Mouse (Mus musculus): Measurements from ENCODE around the gene Gm45140. TPM values are rescaled to one million over a fixed set of nuclear protein-coding genes. Genes with fewer than 3 reads are reported as not detected.

Gm45140 gene
- total and polyA plus RNA-seq, 3 experiments, result 4.3 to 25.7 (median 13.0) TPM

DNA sequence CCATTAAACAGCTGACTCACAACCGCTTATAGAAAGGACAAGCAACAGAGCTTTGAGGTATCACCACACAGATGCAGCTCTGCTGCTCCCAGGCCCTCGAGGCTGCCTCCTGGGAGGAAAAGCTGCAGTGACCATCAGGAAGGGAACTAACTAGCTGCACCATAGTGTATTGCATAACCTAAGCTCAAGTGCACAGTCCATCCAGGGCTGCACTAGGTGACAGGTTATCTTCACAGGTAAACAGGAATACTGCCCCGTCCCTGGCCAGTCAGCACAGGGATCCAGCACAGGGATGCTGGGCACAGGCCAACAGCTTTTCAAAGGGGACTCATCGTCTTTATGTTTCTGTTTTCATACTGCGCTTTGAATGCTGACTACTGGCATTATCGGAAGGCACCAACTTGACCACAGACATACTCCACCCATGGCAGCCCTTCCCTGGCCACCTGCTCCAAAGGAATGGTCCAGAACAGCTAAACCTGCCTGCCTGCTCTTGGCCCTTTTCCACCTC lies 25.9 kb downstream of the Gm45140 start:
- no peak for DNase-seq (ENCODE audit: extremely low read depth)
- peaks cover 17 to 63% of the 10 kb centered on the region in 2 experiments for H3K4me1 ChIP-seq (ENCODE audit: control insufficient read depth in 1 of 2, insufficient read depth in 2 of 2)
- H3K9ac ChIP-seq (ENCODE audit: insufficient read depth, low read depth), result peak overlapping the region; percentile 87
- peak overlapping the region; percentile 85 for H3K4me2 ChIP-seq (ENCODE audit: insufficient read depth, low read depth, poor library complexity, severe bottlenecking)
- TF ChIP-seq MEF2A (IDR thresholded peaks at IDR 0.05; ENCODE audit: borderline replicate concordance, low read depth, low read length), result no peak
- TF ChIP-seq MAZ (IDR thresholded peaks at IDR 0.05; ENCODE audit: low read depth, low read length), result no peak
- no peak for TF ChIP-seq CTCF (conservative IDR thresholded peaks at IDR 0.05 in 1 of 2, IDR thresholded peaks at IDR 0.05 in 1 of 2; ENCODE audit: low read depth in 2 of 2, low read length in 2 of 2)
- no peak for TF ChIP-seq USF2 (conservative IDR thresholded peaks at IDR 0.05; ENCODE audit: low read depth, low read length)
- TF ChIP-seq NRF1 (IDR thresholded peaks at IDR 0.05; ENCODE audit: low read depth, low read length), result no peak
- no peak for TF ChIP-seq ZMIZ1 (IDR thresholded peaks at IDR 0.05; ENCODE audit: low read depth, low read length)
- no peak for TF ChIP-seq KAT2A (IDR thresholded peaks at IDR 0.05; ENCODE audit: insufficient replicate concordance, low read length)
- TF ChIP-seq ZNF384 (IDR thresholded peaks at IDR 0.05; ENCODE audit: low read depth, low read length), result no peak
- no peak for TF ChIP-seq ZKSCAN1 (IDR thresholded peaks at IDR 0.05; ENCODE audit: borderline replicate concordance, low read depth, low read length)
- TF ChIP-seq RCOR1 (conservative IDR thresholded peaks at IDR 0.05; ENCODE audit: low read depth, low read length), result no peak
- no peak for TF ChIP-seq PAX5 (IDR thresholded peaks at IDR 0.05; ENCODE audit: low read length)
- no peak for TF ChIP-seq MXI1 (IDR thresholded peaks at IDR 0.05; ENCODE audit: low read depth, low read length)
- TF ChIP-seq POLR2A (IDR thresholded peaks at IDR 0.05; ENCODE audit: low read depth, low read length), result no peak
- no peak for TF ChIP-seq SIN3A (IDR thresholded peaks at IDR 0.05; ENCODE audit: low read length)
- TF ChIP-seq MAX (IDR thresholded peaks at IDR 0.05; ENCODE audit: low read length), result no peak
- no peak for TF ChIP-seq MAFK (IDR thresholded peaks at IDR 0.05; ENCODE audit: insufficient replicate concordance, low read length)
- TF ChIP-seq NELFE (IDR thresholded peaks at IDR 0.05; ENCODE audit: low read depth, low read length), result no peak
- no peak for TF ChIP-seq RAD21 (IDR thresholded peaks at IDR 0.05; ENCODE audit: low read depth, low read length)
- no peak for TF ChIP-seq IRF4 (IDR thresholded peaks at IDR 0.05; ENCODE audit: low read depth, low read length)
- TF ChIP-seq EP300 (IDR thresholded peaks at IDR 0.05; ENCODE audit: low read length), result no peak
- in situ Hi-C loops (cut with MboI; ENCODE audit: low pct_ligation_motif_present, low pct_unique_long_range_greater_than_20kb, low sequenced_read_pairs) (no loop called here), dilution Hi-C loops (cut with MboI; ENCODE audit: extremely low pct_ligation_motif_present, extremely low pct_unique_long_range_greater_than_20kb, low sequenced_read_pairs) (no loop called here)
- H3K36me3 ChIP-seq (replicated peaks in 1 of 2; ENCODE audit: control insufficient read depth in 1 of 2, insufficient read depth in 1 of 2, low read length in 1 of 2), result peaks cover 7 to 37% of the 10 kb centered on the region in 2 experiments
- H3K9me3 ChIP-seq (replicated peaks; ENCODE audit: low read length), result no peaks in the 10 kb centered on the region
- H3K27me3 ChIP-seq (replicated peaks), result no peaks in the 10 kb centered on the region
- peak overlapping the region; percentile 94 for H3K27ac ChIP-seq (ENCODE audit: insufficient read depth, low read depth)
- peaks cover 35% of the 10 kb centered on the region for H3K79me2 ChIP-seq (replicated peaks; ENCODE audit: control insufficient read depth, extremely low read depth, insufficient read depth, poor library complexity, severe bottlenecking)
- peak overlapping the region; percentile 75 to 94 (median 78) for H3K4me3 ChIP-seq (replicated peaks in 1 of 3; ENCODE audit: low read depth in 2 of 3, low read length in 2 of 3, poor library complexity in 1 of 3)

DNA sequence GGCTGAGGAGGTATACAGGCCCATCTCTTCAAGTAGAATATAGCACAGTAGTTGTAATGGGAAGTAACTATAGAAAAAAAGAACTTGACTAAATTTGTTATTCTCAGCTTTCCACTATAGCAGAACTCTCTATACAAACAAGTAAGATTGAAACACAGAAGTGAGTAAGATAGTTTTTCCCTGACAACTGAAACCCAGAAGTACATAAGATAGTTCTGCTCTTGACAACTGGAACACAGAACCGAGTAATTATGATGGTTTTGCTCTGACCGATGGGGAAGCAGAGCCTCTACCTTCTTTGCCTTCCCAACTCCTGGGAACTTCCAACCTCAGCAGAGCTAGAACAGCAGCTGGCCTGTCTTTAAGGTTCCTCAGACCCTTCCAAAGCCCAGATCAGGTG lies 26.5 kb downstream of the Gm45140 start:
- Histone ChIP-seq H3K4me2 (ENCODE audit: insufficient read depth, low read depth, poor library complexity, severe bottlenecking) (peak overlapping the region; percentile 85), H3K4me1 (ENCODE audit: control insufficient read depth in 1 of 2, insufficient read depth in 2 of 2) (peaks cover 17 to 67% of the 10 kb centered on the region in 2 experiments), H3K36me3 (replicated peaks in 1 of 2; ENCODE audit: control insufficient read depth in 1 of 2, insufficient read depth in 1 of 2, low read length in 1 of 2) (peaks cover 8 to 39% of the 10 kb centered on the region in 2 experiments), H3K9ac (ENCODE audit: insufficient read depth, low read depth) (peak overlapping the region; percentile 87), H3K9me3 (replicated peaks; ENCODE audit: low read length) (no peaks in the 10 kb centered on the region), H3K27ac (ENCODE audit: insufficient read depth, low read depth) (peak overlapping the region; percentile 94), H3K4me3 (replicated peaks in 1 of 3; ENCODE audit: low read depth in 2 of 3, low read length in 2 of 3, poor library complexity in 1 of 3) (peak overlapping the region; percentile 75 to 94 (median 78)), H3K27me3 (replicated peaks) (no peaks in the 10 kb centered on the region), H3K79me2 (replicated peaks; ENCODE audit: control insufficient read depth, extremely low read depth, insufficient read depth, poor library complexity, severe bottlenecking) (peaks cover 37% of the 10 kb centered on the region)
- DNase-seq (ENCODE audit: extremely low read depth), result peak; percentile 66
- in situ Hi-C loops (cut with MboI; ENCODE audit: low pct_ligation_motif_present, low pct_unique_long_range_greater_than_20kb, low sequenced_read_pairs) (no loop called here), dilution Hi-C loops (cut with MboI; ENCODE audit: extremely low pct_ligation_motif_present, extremely low pct_unique_long_range_greater_than_20kb, low sequenced_read_pairs) (no loop called here)
- TF ChIP-seq RCOR1 (conservative IDR thresholded peaks at IDR 0.05; ENCODE audit: low read depth, low read length) (peak; percentile 53; the same call in 1 of the 2 replicates), E2F4 (IDR thresholded peaks at IDR 0.05; ENCODE audit: insufficient replicate concordance, low read depth, low read length) (0 out of 2 replicates have a peak, but pooled peaks have one; percentile 50), JUN (IDR thresholded peaks at IDR 0.05; ENCODE audit: insufficient read depth, low read depth, low read length) (peak; percentile 87), RAD21 (IDR thresholded peaks at IDR 0.05; ENCODE audit: low read depth, low read length) (no peak), ZC3H11A (IDR thresholded peaks at IDR 0.05; ENCODE audit: low read depth, low read length) (no peak), BHLHE40 (IDR thresholded peaks at IDR 0.05; ENCODE audit: low read depth, low read length) (peak; percentile 22; the same call in 1 of the 2 replicates), ZNF384 (IDR thresholded peaks at IDR 0.05; ENCODE audit: low read depth, low read length) (peak; percentile 80), CHD2 (IDR thresholded peaks at IDR 0.05; ENCODE audit: low read length) (peak; percentile 60; the same call in 1 of the 2 replicates), CTCF (conservative IDR thresholded peaks at IDR 0.05 in 1 of 2, IDR thresholded peaks at IDR 0.05 in 1 of 2; ENCODE audit: low read depth in 2 of 2, low read length in 2 of 2) (no peak), SMC3 (IDR thresholded peaks at IDR 0.05; ENCODE audit: low read depth, low read length) (no peak), CHD1 (IDR thresholded peaks at IDR 0.05; ENCODE audit: low read depth, low read length) (no peak), ELF1 (IDR thresholded peaks at IDR 0.05; ENCODE audit: low read depth, low read length) (no peak), EP300 (IDR thresholded peaks at IDR 0.05; ENCODE audit: low read length) (peak; percentile 94), PAX5 (IDR thresholded peaks at IDR 0.05; ENCODE audit: low read length) (no peak), MAFK (IDR thresholded peaks at IDR 0.05; ENCODE audit: insufficient replicate concordance, low read length) (no peak), SIN3A (IDR thresholded peaks at IDR 0.05; ENCODE audit: low read length) (0 out of 2 replicates have a peak, but pooled peaks have one; percentile 31), HCFC1 (IDR thresholded peaks at IDR 0.05; ENCODE audit: low read depth, low read length) (no peak), MYC (IDR thresholded peaks at IDR 0.05; ENCODE audit: low read depth, low read length) (0 out of 2 replicates have a peak, but pooled peaks have one; percentile 9), ETS1 (conservative IDR thresholded peaks at IDR 0.05; ENCODE audit: low read depth, low read length) (peak; percentile 67; the same call in 1 of the 2 replicates), MXI1 (IDR thresholded peaks at IDR 0.05; ENCODE audit: low read depth, low read length) (no peak)

Data from CH12.LX (cell line).